In genomic region chr13:97607221-97607723, GRCm38 (mm10) we compare ENCODE assay signal across 9 mouse cellular contexts.
DNase-seq lines count a peak whose midpoint lies in the region; ATAC-seq and TF ChIP-seq lines count a peak whose summit lies in the region.
"Had no signal": no experiment of that assay in that cellular context is flagged by ENCODE, and none has a peak within 500 bp of the region (broad histone marks: within the 10 kb centered on the region; RNA-seq: fewer than 3 reads in every experiment).

No protein-coding gene starts in this region.

- H3K27ac ChIP-seq in layer of hippocampus, adult 2 months = peak overlapping the region; percentile 85

- TF ChIP-seq CTCF in layer of hippocampus, adult 2 months (conservative IDR thresholded peaks at IDR 0.05) = peak; percentile 72

- peak; percentile 17 for DNase-seq in A20 (ENCODE audit: low read depth, low spot score)
- DNase-seq in heart, postnatal 36 days = peak; percentile 37 to 56
- peak in 1 of 2 experiments; percentile 56 for DNase-seq in layer of hippocampus, adult 2 months (ENCODE audit: low spot score in 2 of 2)
- DNase-seq in lung, postnatal 4 days = peak; percentile 55 to 66
- peak; percentile 21 for DNase-seq in right cerebral cortex, postnatal 4 days
- DNase-seq in Muller cell, postnatal 12 days (ENCODE audit: inconsistent ontology term) = no peak

- H3K4me3 ChIP-seq in layer of hippocampus, adult 2 months = no peak overlapping the region
- H3K4me3 ChIP-seq: megakaryocyte, embryonic 14.5 days had no signal

- intact Hi-C loops in heart, postnatal 36 days (cut with DNase I) = loop anchor here (2.0 to 5.0 kb wide), 2 partner anchors 330 to 368 kb away; no protein-coding TSS in a partner anchor

- ATAC-seq in CD4-positive, CD25-positive, alpha-beta regulatory T cell, adult 4 months = peak; percentile 57
- 0 out of 2 replicates have a peak, but pooled peaks have one; percentile 51 for ATAC-seq in cerebellum, adult (ENCODE audit: insufficient number of reproducible peaks, low FRiP score, low TSS enrichment)
